Mouse (Mus musculus) granulocyte monocyte progenitor cell, adult 5-6 weeks (primary cell): ENCODE data around the gene Jund. TPM values are rescaled to one million over a fixed set of nuclear protein-coding genes. Genes with fewer than 3 reads are reported as not detected.

ENCODE experiments used
- ATAC-seq: replicated peaks from 2 replicates; pipeline ENCODE4 v1.8.0; 2016; ENCODE audit warnings: mild to moderate bottlenecking, moderate TSS enrichment, inconsistent platforms; ENCODE audit not compliant: poor library complexity, severe bottlenecking
- total RNA-seq, 2 experiments: library from RNA; stranded (forward) in 1 of 2; stranded (reverse) in 1 of 2; fragments of 200-712, 200-1000 nt in 1 of 2; fragments of >200 nt in 1 of 2; fragmentation: Nextera tagmentation in 1 of 2; gene quantifications; 2 replicates each; pipeline ENCODE4 v1.2.3; 2014 to 2017

Gene Jund
- total RNA-seq, 2 experiments from 2014 or later: 7.7 to 27.0 TPM

- peak; percentile 52 for ATAC-seq
Measured at GRCm38 (mm10) chr8:70720739-70721138, 22.0 kb downstream of the Jund start.

GRCm38 (mm10) chr8:70721601-70722000, 22.9 kb downstream of the Jund start:
- ATAC-seq: no peak

GRCm38 (mm10) chr8:70723486-70724210, 24.9 kb downstream of the Jund start, which contains the start of gene Pde4c:
TSS of gene Pde4c (plus strand) at chr8:70723720.
- ATAC-seq: no peak

GRCm38 (mm10) chr8:70724216-70724615, 25.5 kb downstream of the Jund start:
- ATAC-seq: no peak

- 0 out of 2 replicates have a peak, but pooled peaks have one; percentile 26 for ATAC-seq
Measured at GRCm38 (mm10) chr8:70725792-70726447, 27.2 kb downstream of the Jund start.

GRCm38 (mm10) chr8:70726721-70727120, 28.0 kb downstream of the Jund start:
- no peak for ATAC-seq

GRCm38 (mm10) chr8:70729808-70730475, 31.2 kb downstream of the Jund start:
- peak; percentile 84 for ATAC-seq

- ATAC-seq: peak; percentile 57
Measured at GRCm38 (mm10) chr8:70730956-70731355, 32.2 kb downstream of the Jund start.

- no peak for ATAC-seq
Measured at GRCm38 (mm10) chr8:70737705-70738104, 39.0 kb downstream of the Jund start.

- no peak for ATAC-seq
Measured at GRCm38 (mm10) chr8:70738211-70738610, 39.5 kb downstream of the Jund start.

GRCm38 (mm10) chr8:70741661-70742060, 42.9 kb downstream of the Jund start:
- ATAC-seq: no peak

- ATAC-seq: no peak
Measured at GRCm38 (mm10) chr8:70742176-70742575, 43.4 kb downstream of the Jund start.

GRCm38 (mm10) chr8:70742981-70743655, 44.4 kb downstream of the Jund start:
- ATAC-seq: peak; percentile 44

- ATAC-seq: peak; percentile 26; the same call in 1 of the 2 replicates
Measured at GRCm38 (mm10) chr8:70743656-70744590, 45.2 kb downstream of the Jund start.

- ATAC-seq: no peak
Measured at GRCm38 (mm10) chr8:70744806-70745205, 46.1 kb downstream of the Jund start.

- ATAC-seq: no peak
Measured at GRCm38 (mm10) chr8:70745691-70746220, 47.0 kb downstream of the Jund start.

- ATAC-seq: no peak
Measured at GRCm38 (mm10) chr8:70746676-70747075, 47.9 kb downstream of the Jund start.

- ATAC-seq: no peak
Measured at GRCm38 (mm10) chr8:70747211-70747890, 48.6 kb downstream of the Jund start.
